Mouse (Mus musculus) MEL (cell line): ENCODE measurements around the gene Hk2. TPM values are rescaled to one million over a fixed set of nuclear protein-coding genes. Genes with fewer than 3 reads are reported as not detected.

Experiments used
- DNase-seq: peaks from one replicate; pipeline ENCODE4 v3.0.0; 2011; ENCODE audit warnings: low read depth, low spot score
- H3K27ac ChIP-seq: 2 replicates; pipeline ENCODE4 v1.5.1; 2012; ENCODE audit warnings: low read depth, mild to moderate bottlenecking, control low read depth, low read length, moderate library complexity; ENCODE audit not compliant: control insufficient read depth
- H3K27me3 ChIP-seq, 2 experiments: fragments of 150-350 bp in 1 of 2; sonication (generic) in 1 of 2; 2 replicates each; pipeline ENCODE4 v1.6.1; 2012; ENCODE audit warnings: low read length in 2 of 2, mild to moderate bottlenecking in 2 of 2, improper control_type of control experiment in 1 of 2, moderate library complexity in 1 of 2; ENCODE audit not compliant: insufficient read depth in 2 of 2, control insufficient read depth in 1 of 2
- H3K36me3 ChIP-seq, 2 experiments: 2 replicates each; pipeline ENCODE4 v1.6.1; 2012 to 2014; ENCODE audit warnings: low read length in 2 of 2, improper control_type of control experiment in 1 of 2, inconsistent platforms in 1 of 2, mild to moderate bottlenecking in 1 of 2; ENCODE audit not compliant: insufficient read depth in 2 of 2, control insufficient read depth in 1 of 2
- H3K4me1 ChIP-seq, 2 experiments: fragments of 150-350 bp in 1 of 2; sonication (generic) in 1 of 2; 2 replicates each; pipeline ENCODE4 v1.6.1; 2012; ENCODE audit warnings: low read length in 2 of 2, improper control_type of control experiment in 1 of 2, mild to moderate bottlenecking in 1 of 2; ENCODE audit not compliant: insufficient read depth in 2 of 2, control insufficient read depth in 1 of 2
- H3K4me3 ChIP-seq, 2 experiments: fragments of 150-350 bp in 1 of 2; sonication (generic) in 1 of 2; 2 replicates each; pipeline ENCODE4 v1.5.1; 2012; ENCODE audit warnings: low read depth in 2 of 2, low read length in 2 of 2, mild to moderate bottlenecking in 2 of 2, moderate library complexity in 2 of 2, control low read depth in 1 of 2, improper control_type of control experiment in 1 of 2; ENCODE audit not compliant: control insufficient read depth in 1 of 2, insufficient read depth in 1 of 2
- H3K79me2 ChIP-seq: 2 replicates; pipeline ENCODE4 v1.6.1; 2012; ENCODE audit warnings: mild to moderate bottlenecking, low read length, moderate library complexity; ENCODE audit not compliant: control insufficient read depth, poor library complexity, insufficient read depth
- H3K9ac ChIP-seq: 2 replicates; pipeline ENCODE4 v1.6.1; 2012; ENCODE audit warnings: low read depth, mild to moderate bottlenecking, control low read depth, low read length, moderate library complexity; ENCODE audit not compliant: control insufficient read depth, poor library complexity, severe bottlenecking
- H3K9me3 ChIP-seq: fragments of 150-350 bp; sonication (generic); replicated peaks from 2 replicates; pipeline ENCODE4 v1.6.1; 2012; ENCODE audit warnings: mild to moderate bottlenecking, low read length, improper control_type of control experiment, moderate library complexity; ENCODE audit not compliant: insufficient read depth
- BHLHE40 ChIP-seq: IDR thresholded peaks from 2 replicates; pipeline ENCODE4 v1.6.1; 2012; ENCODE audit warnings: low read depth, mild to moderate bottlenecking, inconsistent platforms, low read length, improper control_type of control experiment, borderline replicate concordance
- CHD1 ChIP-seq: IDR thresholded peaks from 2 replicates; pipeline ENCODE4 v1.6.1; 2012; ENCODE audit warnings: low read depth, mild to moderate bottlenecking, inconsistent platforms, low read length, improper control_type of control experiment
- E2F4 ChIP-seq: IDR thresholded peaks from 2 replicates; pipeline ENCODE4 v1.6.1; 2011; ENCODE audit warnings: low read depth, low read length, improper control_type of control experiment, borderline replicate concordance
- ELF1 ChIP-seq: IDR thresholded peaks from 2 replicates; pipeline ENCODE4 v1.6.1; 2014; ENCODE audit warnings: low read depth, mild to moderate bottlenecking, inconsistent platforms, low read length, improper control_type of control experiment, moderate library complexity
- EP300 ChIP-seq, 2 experiments: IDR thresholded peaks; 2 replicates each; pipeline ENCODE4 v1.6.1; 2011; ENCODE audit warnings: improper control_type of control experiment in 2 of 2, low read length in 2 of 2, low read depth in 1 of 2, mild to moderate bottlenecking in 1 of 2
- ETS1 ChIP-seq: IDR thresholded peaks from 2 replicates; pipeline ENCODE4 v1.6.1; 2012; ENCODE audit warnings: low read depth, mild to moderate bottlenecking, inconsistent platforms, low read length, improper control_type of control experiment, moderate library complexity
- GATA1 ChIP-seq: IDR thresholded peaks from 2 replicates; pipeline ENCODE4 v1.6.1; 2011; ENCODE audit warnings: low read depth, low read length, improper control_type of control experiment
- HCFC1 ChIP-seq: IDR thresholded peaks from 2 replicates; pipeline ENCODE4 v1.6.1; 2012; ENCODE audit warnings: low read depth, mild to moderate bottlenecking, inconsistent platforms, low read length, improper control_type of control experiment, moderate library complexity
- JUND ChIP-seq: IDR thresholded peaks from 2 replicates; pipeline ENCODE4 v1.6.1; 2011; ENCODE audit warnings: low read depth, mild to moderate bottlenecking, improper control_type of control experiment, low read length
- KAT2A ChIP-seq: conservative IDR thresholded peaks from 2 replicates; pipeline ENCODE4 v1.6.1; 2012; ENCODE audit warnings: low read depth, low read length, improper control_type of control experiment, inconsistent platforms
- MAFK ChIP-seq: IDR thresholded peaks from 2 replicates; pipeline ENCODE4 v1.6.1; 2011; ENCODE audit warnings: low read depth, mild to moderate bottlenecking, low read length, improper control_type of control experiment, borderline replicate concordance
- MAZ ChIP-seq: IDR thresholded peaks from 2 replicates; pipeline ENCODE4 v1.6.1; 2012; ENCODE audit warnings: low read depth, mild to moderate bottlenecking, inconsistent platforms, low read length, improper control_type of control experiment
- MXI1 ChIP-seq: IDR thresholded peaks from 2 replicates; pipeline ENCODE4 v1.6.1; 2011; ENCODE audit warnings: mild to moderate bottlenecking, low read depth, low read length, improper control_type of control experiment
- MYB ChIP-seq: IDR thresholded peaks from 2 replicates; pipeline ENCODE4 v1.6.1; 2011; ENCODE audit warnings: mild to moderate bottlenecking, low read depth, low read length, improper control_type of control experiment
- MYC ChIP-seq: IDR thresholded peaks from 2 replicates; pipeline ENCODE4 v1.6.1; 2011; ENCODE audit warnings: low read depth, mild to moderate bottlenecking, low read length, improper control_type of control experiment, moderate library complexity
- NRF1 ChIP-seq: IDR thresholded peaks from 2 replicates; pipeline ENCODE4 v1.6.1; 2014; ENCODE audit warnings: low read depth, mild to moderate bottlenecking, inconsistent platforms, low read length, improper control_type of control experiment, moderate library complexity; ENCODE audit not compliant: poor library complexity, insufficient read depth, severe bottlenecking
- POLR2AphosphoS2 ChIP-seq: IDR thresholded peaks from 2 replicates; pipeline ENCODE4 v1.6.1; 2011; ENCODE audit warnings: low read length, improper control_type of control experiment
- POLR2AphosphoS5 ChIP-seq: IDR thresholded peaks from 2 replicates; pipeline ENCODE4 v1.6.1; 2012; ENCODE audit warnings: low read depth, borderline replicate concordance, mild to moderate bottlenecking, inconsistent platforms, low read length, moderate library complexity, mixed read lengths
- RCOR1 ChIP-seq: IDR thresholded peaks from 2 replicates; pipeline ENCODE4 v1.6.1; 2012; ENCODE audit warnings: low read depth, mild to moderate bottlenecking, inconsistent platforms, low read length, improper control_type of control experiment
- SIN3A ChIP-seq: IDR thresholded peaks from 2 replicates; pipeline ENCODE4 v1.6.1; 2012; ENCODE audit warnings: low read length, improper control_type of control experiment, inconsistent platforms
- SMC3 ChIP-seq: IDR thresholded peaks from 2 replicates; pipeline ENCODE4 v1.6.1; 2011; ENCODE audit warnings: low read depth, low read length, improper control_type of control experiment
- TAL1 ChIP-seq: IDR thresholded peaks from 2 replicates; pipeline ENCODE4 v1.6.1; 2012; ENCODE audit warnings: mild to moderate bottlenecking, inconsistent platforms, low read length, moderate library complexity, mixed read lengths
- TBP ChIP-seq: IDR thresholded peaks from 2 replicates; pipeline ENCODE4 v1.8.0; 2011; ENCODE audit warnings: low read depth, low read length, improper control_type of control experiment
- TCF12 ChIP-seq: IDR thresholded peaks from 2 replicates; pipeline ENCODE4 v1.6.1; 2014; ENCODE audit warnings: low read depth, mild to moderate bottlenecking, inconsistent platforms, low read length, improper control_type of control experiment, moderate library complexity
- UBTF ChIP-seq: IDR thresholded peaks from 2 replicates; pipeline ENCODE4 v1.6.1; 2012; ENCODE audit warnings: low read depth, mild to moderate bottlenecking, inconsistent platforms, low read length, improper control_type of control experiment, moderate library complexity, borderline replicate concordance; ENCODE audit not compliant: insufficient read depth
- USF2 ChIP-seq, 2 experiments: IDR thresholded peaks; 2 replicates each; pipeline ENCODE4 v1.6.1; 2011 to 2012; ENCODE audit warnings: improper control_type of control experiment in 2 of 2, low read length in 2 of 2, borderline replicate concordance in 1 of 2, inconsistent platforms in 1 of 2, low read depth in 1 of 2, mild to moderate bottlenecking in 1 of 2; ENCODE audit not compliant: insufficient read depth in 1 of 2
- ZNF384 ChIP-seq: IDR thresholded peaks from 2 replicates; pipeline ENCODE4 v1.6.1; 2012; ENCODE audit warnings: low read depth, mild to moderate bottlenecking, inconsistent platforms, low read length, improper control_type of control experiment
- polyA plus RNA-seq, 2 experiments: library from polyadenylated mRNA; stranded (reverse) in 1 of 2; unstranded in 1 of 2; fragments of >175 nt in 1 of 2; fragments of >200 nt in 1 of 2; gene quantifications; 2 replicates each; pipeline versions ENCODE4 v1.2.1 to v1.2.4; 2012; ENCODE audit warnings: low replicate concordance in 2 of 2, low read depth in 1 of 2; ENCODE audit not compliant: insufficient read length in 2 of 2, insufficient read depth in 1 of 2, missing spikeins in 1 of 2
- total RNA-seq: library from RNA; depleted of rRNA; stranded (reverse); fragments of 300-350 nt; gene quantifications from 2 replicates; pipeline ENCODE4 v1.2.3, GENCODE M21; 2012

Gene Hk2
- total and polyA plus RNA-seq, 3 experiments: 44.2 to 51.6 TPM; not detected in 1

- Histone ChIP-seq H3K9me3 (no peaks in the 10 kb centered on the region), H3K27ac (no peak overlapping the region), H3K27me3 (no peaks in the 10 kb centered on the region), H3K4me3 (no peak overlapping the region), H3K9ac (no peak overlapping the region), H3K4me1 (peaks cover 0 to 6% of the 10 kb centered on the region in 2 experiments; a peak in 2 of 4 replicates), H3K79me2 (no peaks in the 10 kb centered on the region; the same call in 1 of the 2 replicates), H3K36me3 (peaks cover 0 to 15% of the 10 kb centered on the region in 2 experiments; a peak in 3 of 4 replicates)
- TF ChIP-seq TCF12: no peak
- no peak for TF ChIP-seq POLR2AphosphoS2
- TF ChIP-seq KAT2A: no peak
- no peak for TF ChIP-seq JUND
- TF ChIP-seq E2F4: no peak
- TF ChIP-seq TBP: no peak
- no peak for TF ChIP-seq ETS1
- no peak for TF ChIP-seq MYC
- TF ChIP-seq BHLHE40: no peak
- no peak for TF ChIP-seq MYB
- no peak for TF ChIP-seq MAFK
- no peak for TF ChIP-seq EP300 (IDR thresholded peaks at IDR 0.05; ENCODE audit: low read depth in 1 of 2, low read length in 2 of 2)
- no peak for TF ChIP-seq RCOR1
- no peak for TF ChIP-seq NRF1
- no peak for DNase-seq
These were observed 27.2 kb downstream of the Hk2 start for GRCm38 (mm10) chr6:82747085-82747484.

DNA sequence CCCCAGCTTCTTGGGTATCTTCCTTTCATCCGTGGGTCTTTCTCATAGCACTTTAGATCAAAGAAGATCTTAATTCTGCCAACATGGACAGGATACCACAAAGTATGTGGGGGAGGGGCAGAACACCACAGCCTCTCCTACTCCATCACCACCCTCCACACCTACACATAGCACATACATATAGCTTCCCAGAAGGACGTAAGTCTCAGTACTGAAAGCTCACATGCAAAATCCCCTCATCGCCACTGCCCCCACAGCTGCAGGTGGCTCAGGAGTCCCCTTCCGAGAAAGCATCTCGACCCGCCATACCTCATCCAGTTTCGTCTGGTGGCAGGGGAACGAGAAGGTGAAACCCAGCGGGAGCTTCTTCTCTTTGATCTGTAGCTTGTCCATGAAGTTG lies 29.7 kb downstream of the Hk2 start:
- DNase-seq: no peak
- peaks cover 0 to 12% of the 10 kb centered on the region in 2 experiments; a peak in 2 of 4 replicates for H3K36me3 ChIP-seq

GRCm38 (mm10) chr6:82741518-82741880 lies 32.8 kb downstream of the Hk2 start:
- Histone ChIP-seq H3K9ac (no peak overlapping the region), H3K79me2 (no peaks in the 10 kb centered on the region), H3K36me3 (peaks cover 0 to 14% of the 10 kb centered on the region in 2 experiments; a peak in 2 of 4 replicates), H3K27ac (no peak overlapping the region), H3K9me3 (no peaks in the 10 kb centered on the region), H3K27me3 (no peaks in the 10 kb centered on the region), H3K4me3 (no peak overlapping the region), H3K4me1 (no peaks in the 10 kb centered on the region)
- no peak for TF ChIP-seq KAT2A
- TF ChIP-seq TAL1: no peak
- no peak for TF ChIP-seq JUND
- TF ChIP-seq CHD1: no peak
- TF ChIP-seq ELF1: no peak
- no peak for TF ChIP-seq ZNF384
- no peak for TF ChIP-seq UBTF
- no peak for TF ChIP-seq MYB
- TF ChIP-seq MYC: no peak
- TF ChIP-seq SMC3: no peak
- TF ChIP-seq BHLHE40: no peak
- no peak for TF ChIP-seq MAZ
- no peak for TF ChIP-seq USF2 (IDR thresholded peaks at IDR 0.05; ENCODE audit: borderline replicate concordance in 1 of 2, insufficient read depth in 1 of 2, low read depth in 1 of 2, low read length in 2 of 2)
- no peak for TF ChIP-seq GATA1
- no peak for TF ChIP-seq POLR2AphosphoS2
- TF ChIP-seq POLR2AphosphoS5: no peak
- DNase-seq: no peak

More for the DNA sequence above, 29.7 kb downstream of the Hk2 start:
- Histone ChIP-seq H3K9me3 (no peaks in the 10 kb centered on the region), H3K27ac (no peak overlapping the region), H3K4me1 (no peaks in the 10 kb centered on the region), H3K27me3 (no peaks in the 10 kb centered on the region), H3K9ac (no peak overlapping the region), H3K79me2 (no peaks in the 10 kb centered on the region), H3K4me3 (no peak overlapping the region)
- TF ChIP-seq NRF1: no peak
- no peak for TF ChIP-seq SIN3A
- TF ChIP-seq UBTF: no peak
- TF ChIP-seq MXI1: no peak
- no peak for TF ChIP-seq MYB
- TF ChIP-seq HCFC1: no peak
